Mouse (Mus musculus) bone marrow macrophage, adult 2 months (primary cell): ENCODE data around the gene Slx4ip.

Experiments
- CTCF ChIP-seq: IDR thresholded peaks from 2 replicates; pipeline ENCODE4 v1.5.1; 2012; ENCODE audit warnings: low read depth, mild to moderate bottlenecking, low read length, moderate library complexity
- POLR2A ChIP-seq: IDR thresholded peaks from 2 replicates; pipeline ENCODE4 v1.6.1; 2012; ENCODE audit warnings: mild to moderate bottlenecking, low read depth, low read length, borderline replicate concordance

DNA sequence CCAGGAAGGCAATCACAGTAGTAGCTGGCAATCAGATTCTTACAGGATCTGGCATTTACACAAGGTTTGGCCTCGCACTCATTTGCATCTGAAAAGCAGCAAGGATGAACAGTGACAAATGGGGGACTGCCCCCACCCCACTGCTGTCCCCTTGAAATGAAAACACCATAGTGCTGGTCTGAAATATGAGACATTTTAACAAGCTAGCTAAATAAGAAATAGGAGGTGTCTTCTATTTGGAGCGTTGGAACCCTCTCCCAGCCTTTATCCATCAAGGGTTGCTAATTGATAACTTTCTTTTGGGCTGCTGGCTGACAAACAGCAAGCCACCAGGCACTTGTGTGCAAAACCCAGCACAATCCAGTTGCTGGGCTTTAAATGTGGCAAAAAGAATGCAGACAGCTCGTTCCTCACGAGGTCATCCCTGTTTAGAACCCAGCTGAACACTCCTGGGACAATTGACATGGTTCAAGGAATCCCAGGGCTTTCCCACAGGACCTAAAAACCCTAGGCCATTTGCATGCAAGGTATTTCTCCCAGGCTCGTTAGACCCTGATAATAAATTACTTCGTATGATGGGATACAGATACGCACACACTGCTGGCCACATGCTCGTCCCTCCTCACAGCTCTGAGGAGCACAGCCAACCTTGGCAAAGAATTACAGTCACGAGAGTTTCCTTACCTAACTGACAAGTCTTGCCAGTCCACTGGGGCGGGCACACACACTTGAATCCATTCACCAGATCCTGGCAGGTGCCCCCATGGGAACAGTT is 201.7 kb downstream of the Slx4ip start:
- TF ChIP-seq POLR2A (no peak), CTCF (no peak)
